Mouse (Mus musculus) hindbrain, embryonic 13.5 days (tissue): ENCODE measurements around the gene Hspa1b. TPM values are rescaled to one million over a fixed set of nuclear protein-coding genes. Genes with fewer than 3 reads are reported as not detected.
"Not testable (repeated sequence)": the region's sequence is repeated elsewhere in the genome, so short reads cannot be mapped to it uniquely, and the experiment has no call there.

Source experiments
- ATAC-seq: fragments of 200-750 bp; cut with Nextera tagmentation; 2 replicates; pipeline ENCODE4 v1.8.0; 2017; ENCODE audit warnings: moderate TSS enrichment; ENCODE audit not compliant: low FRiP score
- H3K27ac ChIP-seq: fragments of 300-500 bp; sonication (generic); 2 replicates; pipeline ENCODE4 v1.5.1; 2015; ENCODE audit warnings: inconsistent platforms, mild to moderate bottlenecking, moderate library complexity
- H3K27me3 ChIP-seq: fragments of 300-500 bp; sonication (generic); 2 replicates; pipeline ENCODE4 v1.6.1; 2015; ENCODE audit warnings: mild to moderate bottlenecking, inconsistent platforms
- H3K36me3 ChIP-seq: fragments of 300-500 bp; sonication (generic); 2 replicates; pipeline ENCODE4 v1.6.1; 2015; ENCODE audit warnings: mild to moderate bottlenecking, inconsistent platforms
- H3K4me1 ChIP-seq: fragments of 300-500 bp; sonication (generic); replicated peaks from 2 replicates; pipeline ENCODE4 v1.6.1; 2015; ENCODE audit warnings: inconsistent platforms
- H3K4me2 ChIP-seq: fragments of 300-500 bp; sonication (generic); 2 replicates; pipeline ENCODE4 v1.6.1; 2015; ENCODE audit warnings: inconsistent platforms, mild to moderate bottlenecking, moderate library complexity
- H3K4me3 ChIP-seq: fragments of 300-500 bp; sonication (generic); 2 replicates; pipeline ENCODE4 v1.5.1; 2015; ENCODE audit warnings: mild to moderate bottlenecking, inconsistent platforms
- H3K9ac ChIP-seq: fragments of 300-500 bp; sonication (generic); 2 replicates; pipeline ENCODE4 v1.6.1; 2015; ENCODE audit warnings: mild to moderate bottlenecking, inconsistent platforms
- H3K9me3 ChIP-seq: fragments of 300-500 bp; sonication (generic); 2 replicates; pipeline ENCODE4 v1.6.1; 2016; ENCODE audit warnings: inconsistent platforms
- WGBS: fragments of 180-500 bp; shearing (Covaris S2); methylation state at CpG from one replicate; pipeline ENCODE4 v1.1.7; 2015; 5-methylcytosine and 5-hydroxymethylcytosine counted together
- polyA plus RNA-seq: library from polyadenylated mRNA; unstranded; fragments of >200 nt; fragmentation: Nextera tagmentation; extraction: Ambion mirVana; gene quantifications from 2 replicates; pipeline ENCODE4 v1.2.1, GENCODE M21; 2015

The Hspa1b gene
- polyA plus RNA-seq, 1 experiment from 2014 or later = 0.26 TPM

- Histone ChIP-seq H3K4me3 (no peak overlapping the region), H3K9me3 (no peaks in the 10 kb centered on the region), H3K4me1 (peaks cover 20% of the 10 kb centered on the region), H3K4me2 (no peak overlapping the region), H3K36me3 (no peaks in the 10 kb centered on the region; the same call in 1 of the 2 replicates), H3K27me3 (peaks cover 14% of the 10 kb centered on the region; the same call in 1 of the 2 replicates), H3K27ac (no peak overlapping the region), H3K9ac (no peak overlapping the region)
- 95% methylated on average over 20 of the region's 20 CpGs for WGBS
- ATAC-seq = no peak
These were observed 18.0 kb upstream of the Hspa1b start for GRCm38 (mm10) chr17:34977000-34977399.

GRCm38 (mm10) chr17:34975581-34976492 is 16.8 kb upstream of the Hspa1b start:
- Histone ChIP-seq H3K9ac (no peak overlapping the region), H3K4me1 (peaks cover 15% of the 10 kb centered on the region), H3K27me3 (peaks cover 14% of the 10 kb centered on the region; the same call in 1 of the 2 replicates), H3K27ac (no peak overlapping the region), H3K36me3 (no peaks in the 10 kb centered on the region; the same call in 1 of the 2 replicates), H3K9me3 (no peaks in the 10 kb centered on the region), H3K4me3 (no peak overlapping the region), H3K4me2 (no peak overlapping the region)
- WGBS = 74% methylated on average over 3 of the region's 3 CpGs
- no peak for ATAC-seq

GRCm38 (mm10) chr17:34972069-34972749 is 13.2 kb upstream of the Hspa1b start, which contains the start of the genes Hspa1a and Hspa1l:
Gene Hspa1a, minus strand, starts transcription at chr17:34972156.
Gene Hspa1l, plus strand, starts transcription at chr17:34972703.
- ATAC-seq = peak; percentile 94
- not testable (repeated sequence) for H3K9me3 ChIP-seq, H3K27ac ChIP-seq, H3K36me3 ChIP-seq, H3K4me1 ChIP-seq
- H3K9ac ChIP-seq = peak within 1 kb of the TSS; percentile 35; the same call in 1 of the 2 replicates
- WGBS = under 1% methylated on average over 30 of the region's 33 CpGs
- H3K27me3 ChIP-seq = peaks cover 46% of the 10 kb centered on the region
- H3K4me2 ChIP-seq = peak within 1 kb of the TSS; percentile 58
- H3K4me3 ChIP-seq = peak within 1 kb of the TSS; percentile 41

GRCm38 (mm10) chr17:34971694-34972068 is 12.6 kb upstream of the Hspa1b start:
- peak overlapping the region; percentile 41 for H3K4me3 ChIP-seq
- not testable (repeated sequence) for H3K27ac ChIP-seq, H3K36me3 ChIP-seq, H3K4me1 ChIP-seq, H3K9ac ChIP-seq, H3K9me3 ChIP-seq
- peak overlapping the region; percentile 58 for H3K4me2 ChIP-seq
- peaks cover 48% of the 10 kb centered on the region for H3K27me3 ChIP-seq
- 8% methylated on average over 23 of the region's 43 CpGs for WGBS
- ATAC-seq = peak; percentile 62

GRCm38 (mm10) chr17:34970850-34971249 is 11.8 kb upstream of the Hspa1b start:
- H3K9ac ChIP-seq, H3K4me2 ChIP-seq, H3K27ac ChIP-seq, H3K4me1 ChIP-seq, H3K9me3 ChIP-seq, H3K36me3 ChIP-seq, H3K4me3 ChIP-seq, ATAC-seq: not testable (repeated sequence)
- WGBS = 37% methylated on average over 30 of the region's 37 CpGs
- peaks cover 54% of the 10 kb centered on the region for H3K27me3 ChIP-seq

GRCm38 (mm10) chr17:34969822-34970221 is 10.8 kb upstream of the Hspa1b start, which contains the start of gene Gm20481:
Gene Gm20481, plus strand, starts transcription at chr17:34969912.
- H3K4me3 ChIP-seq, ATAC-seq, H3K4me1 ChIP-seq, H3K4me2 ChIP-seq, H3K9ac ChIP-seq, H3K9me3 ChIP-seq, H3K36me3 ChIP-seq, H3K27ac ChIP-seq: not testable (repeated sequence)
- 69% methylated on average over 6 of the region's 11 CpGs for WGBS
- peaks cover 64% of the 10 kb centered on the region for H3K27me3 ChIP-seq

GRCm38 (mm10) chr17:34965627-34966026 is 6.6 kb upstream of the Hspa1b start:
- H3K27ac ChIP-seq = no peak overlapping the region
- no peaks in the 10 kb centered on the region for H3K4me1 ChIP-seq
- peaks cover 83% of the 10 kb centered on the region for H3K27me3 ChIP-seq
- no peak overlapping the region for H3K9ac ChIP-seq
- no peaks in the 10 kb centered on the region for H3K9me3 ChIP-seq
- no peak overlapping the region for H3K4me2 ChIP-seq
- 84% methylated on average over 5 of the region's 5 CpGs for WGBS
- no peak for ATAC-seq
- H3K4me3 ChIP-seq = no peak overlapping the region
- no peaks in the 10 kb centered on the region for H3K36me3 ChIP-seq

GRCm38 (mm10) chr17:34964640-34965049 is 5.6 kb upstream of the Hspa1b start:
- no peak overlapping the region for H3K4me2 ChIP-seq
- no peak overlapping the region for H3K27ac ChIP-seq
- ATAC-seq = no peak
- H3K4me1 ChIP-seq = peaks cover 7% of the 10 kb centered on the region
- peaks cover 84% of the 10 kb centered on the region for H3K27me3 ChIP-seq
- 16% methylated on average over 1 of the region's 1 CpGs for WGBS
- no peaks in the 10 kb centered on the region for H3K9me3 ChIP-seq
- H3K4me3 ChIP-seq = no peak overlapping the region
- no peaks in the 10 kb centered on the region for H3K36me3 ChIP-seq
- H3K9ac ChIP-seq = peak overlapping the region; percentile 46; the same call in 1 of the 2 replicates

- no peak overlapping the region for H3K27ac ChIP-seq
- no peaks in the 10 kb centered on the region for H3K36me3 ChIP-seq
- peaks cover 11% of the 10 kb centered on the region for H3K4me1 ChIP-seq
- WGBS = 67% methylated on average over 1 of the region's 1 CpGs
- H3K4me2 ChIP-seq = no peak overlapping the region
- no peaks in the 10 kb centered on the region for H3K9me3 ChIP-seq
- H3K27me3 ChIP-seq = peaks cover 69% of the 10 kb centered on the region
- no peak overlapping the region for H3K4me3 ChIP-seq
- no peak overlapping the region for H3K9ac ChIP-seq
- ATAC-seq = no peak
These were observed 3.8 kb upstream of the Hspa1b start for GRCm38 (mm10) chr17:34962841-34963240.

- H3K4me1 ChIP-seq = peaks cover 11% of the 10 kb centered on the region
- peaks cover 62% of the 10 kb centered on the region for H3K27me3 ChIP-seq
- no peaks in the 10 kb centered on the region for H3K36me3 ChIP-seq
- 37% methylated on average over 3 of the region's 3 CpGs for whole genome bisulfite sequencing
- H3K27ac ChIP-seq = no peak overlapping the region
- no peak overlapping the region for H3K4me3 ChIP-seq
- no peak overlapping the region for H3K9ac ChIP-seq
- H3K9me3 ChIP-seq = no peaks in the 10 kb centered on the region
- ATAC-seq = no peak
- H3K4me2 ChIP-seq = no peak overlapping the region
These were observed 3.1 kb upstream of the Hspa1b start for GRCm38 (mm10) chr17:34962125-34962524.

- no peak for ATAC-seq
These were observed 1.9 kb upstream of the Hspa1b start for GRCm38 (mm10) chr17:34960702-34961493.

More at GRCm38 (mm10) chr17:34960702-34961493, 1.9 kb upstream of the Hspa1b start:
- H3K9ac ChIP-seq = no peak overlapping the region
- H3K27me3 ChIP-seq = peaks cover 63% of the 10 kb centered on the region
- no peak overlapping the region for H3K27ac ChIP-seq
- no peaks in the 10 kb centered on the region for H3K9me3 ChIP-seq
- no peaks in the 10 kb centered on the region for H3K36me3 ChIP-seq
- H3K4me2 ChIP-seq = no peak overlapping the region
- H3K4me1 ChIP-seq = peaks cover 11% of the 10 kb centered on the region
- H3K4me3 ChIP-seq = no peak overlapping the region
